Mouse (Mus musculus): ENCODE measurements around the gene Ap5m1. TPM values are rescaled to one million over a fixed set of nuclear protein-coding genes. Genes with fewer than 3 reads are reported as not detected.
"Not testable (repeated sequence)": the region's sequence is repeated elsewhere in the genome, so short reads cannot be mapped to it uniquely, and the experiment has no call there.

Gene Ap5m1
- polyA plus RNA-seq, 1 experiment from 2014 or later: 23.5 TPM

GRCm38 (mm10) chr14:49074361-49074760, 8.5 kb downstream of the Ap5m1 start:
- no peak for ATAC-seq (ENCODE audit: low FRiP score)
- peaks cover 4% of the 10 kb centered on the region; the same call in 1 of the 2 replicates for H3K4me1 ChIP-seq
- no peak overlapping the region for H3K4me3 ChIP-seq (replicated peaks)
- peaks cover 21% of the 10 kb centered on the region for H3K36me3 ChIP-seq
- H3K9me3 ChIP-seq (replicated peaks): no peaks in the 10 kb centered on the region
- no peaks in the 10 kb centered on the region for H3K27me3 ChIP-seq (replicated peaks)
- 80% methylated on average over 2 of the region's 2 CpGs for WGBS
- no peak overlapping the region for H3K9ac ChIP-seq (replicated peaks)
- no peak overlapping the region for H3K4me2 ChIP-seq
- no peak overlapping the region for H3K27ac ChIP-seq (replicated peaks)

GRCm38 (mm10) chr14:49078820-49079219, 12.9 kb downstream of the Ap5m1 start:
- Histone ChIP-seq H3K27ac (replicated peaks) (no peak overlapping the region), H3K9ac (replicated peaks) (no peak overlapping the region), H3K4me1 (no peaks in the 10 kb centered on the region), H3K4me2 (no peak overlapping the region), H3K9me3 (replicated peaks) (no peaks in the 10 kb centered on the region), H3K36me3 (peaks cover 27% of the 10 kb centered on the region), H3K27me3 (replicated peaks) (no peaks in the 10 kb centered on the region), H3K4me3 (replicated peaks) (no peak overlapping the region)
- no peak for ATAC-seq (ENCODE audit: low FRiP score)
- 93% methylated on average over 2 of the region's 2 CpGs for WGBS

- Histone ChIP-seq H3K9me3 (replicated peaks) (no peaks in the 10 kb centered on the region), H3K27ac (replicated peaks) (no peak overlapping the region), H3K4me2 (no peak overlapping the region), H3K4me1 (no peaks in the 10 kb centered on the region), H3K36me3 (peaks cover 21% of the 10 kb centered on the region), H3K4me3 (replicated peaks) (no peak overlapping the region), H3K9ac (replicated peaks) (no peak overlapping the region), H3K27me3 (replicated peaks) (no peaks in the 10 kb centered on the region)
- no peak for ATAC-seq (ENCODE audit: low FRiP score)
- WGBS: 81% methylated on average over 4 of the region's 4 CpGs
Observed at GRCm38 (mm10) chr14:49086522-49086921, 20.6 kb downstream of the Ap5m1 start.

GRCm38 (mm10) chr14:49088155-49089048, 22.5 kb downstream of the Ap5m1 start:
- Histone ChIP-seq H3K4me1 (no peaks in the 10 kb centered on the region), H3K27ac (replicated peaks) (no peak overlapping the region), H3K4me3 (replicated peaks) (no peak overlapping the region), H3K9ac (replicated peaks) (no peak overlapping the region), H3K9me3 (replicated peaks) (no peaks in the 10 kb centered on the region), H3K36me3 (peaks cover 16% of the 10 kb centered on the region), H3K27me3 (replicated peaks) (no peaks in the 10 kb centered on the region), H3K4me2 (no peak overlapping the region)
- WGBS: 36% methylated on average over 14 of the region's 14 CpGs
- ATAC-seq (ENCODE audit: low FRiP score): no peak

GRCm38 (mm10) chr14:49089461-49090058, 23.7 kb downstream of the Ap5m1 start:
- Histone ChIP-seq H3K27ac (replicated peaks) (no peak overlapping the region), H3K4me1 (no peaks in the 10 kb centered on the region), H3K4me2 (no peak overlapping the region), H3K27me3 (replicated peaks) (no peaks in the 10 kb centered on the region), H3K4me3 (replicated peaks) (no peak overlapping the region), H3K36me3 (peaks cover 10% of the 10 kb centered on the region), H3K9ac (replicated peaks) (no peak overlapping the region), H3K9me3 (replicated peaks) (no peaks in the 10 kb centered on the region)
- no peak for ATAC-seq (ENCODE audit: low FRiP score)
- WGBS: 13% methylated on average over 6 of the region's 6 CpGs

GRCm38 (mm10) chr14:49090102-49090501, 24.2 kb downstream of the Ap5m1 start:
- H3K4me2 ChIP-seq: no peak overlapping the region
- H3K27me3 ChIP-seq (replicated peaks): no peaks in the 10 kb centered on the region
- H3K9me3 ChIP-seq (replicated peaks): no peaks in the 10 kb centered on the region
- ATAC-seq (ENCODE audit: low FRiP score): no peak
- WGBS: 28% methylated on average over 5 of the region's 5 CpGs
- H3K4me1 ChIP-seq: no peaks in the 10 kb centered on the region
- no peak overlapping the region for H3K4me3 ChIP-seq (replicated peaks)
- no peak overlapping the region for H3K9ac ChIP-seq (replicated peaks)
- H3K27ac ChIP-seq (replicated peaks): no peak overlapping the region
- H3K36me3 ChIP-seq: peaks cover 10% of the 10 kb centered on the region

- Histone ChIP-seq H3K4me3 (replicated peaks) (no peak overlapping the region), H3K36me3 (peaks cover 7% of the 10 kb centered on the region), H3K27ac (replicated peaks) (no peak overlapping the region), H3K4me2 (no peak overlapping the region), H3K4me1 (no peaks in the 10 kb centered on the region), H3K9ac (replicated peaks) (no peak overlapping the region), H3K27me3 (replicated peaks) (no peaks in the 10 kb centered on the region), H3K9me3 (replicated peaks) (no peaks in the 10 kb centered on the region)
- no peak for ATAC-seq (ENCODE audit: low FRiP score)
- WGBS: 74% methylated on average over 4 of the region's 4 CpGs
Observed at GRCm38 (mm10) chr14:49091277-49091676, 25.4 kb downstream of the Ap5m1 start.

- H3K27me3 ChIP-seq (replicated peaks); H3K27ac ChIP-seq (replicated peaks); H3K4me1 ChIP-seq; H3K9me3 ChIP-seq (replicated peaks); H3K9ac ChIP-seq (replicated peaks); H3K4me2 ChIP-seq; H3K4me3 ChIP-seq (replicated peaks); H3K36me3 ChIP-seq; ATAC-seq (ENCODE audit: low FRiP score): not testable (repeated sequence)
- 53% methylated on average over 1 of the region's 1 CpGs for WGBS
Observed at GRCm38 (mm10) chr14:49091755-49092154, 25.9 kb downstream of the Ap5m1 start.

GRCm38 (mm10) chr14:49118381-49118780, 52.5 kb downstream of the Ap5m1 start:
- H3K4me3 ChIP-seq (replicated peaks): no peak overlapping the region
- ATAC-seq (ENCODE audit: low FRiP score): no peak
- H3K9ac ChIP-seq (replicated peaks): no peak overlapping the region
- H3K9me3 ChIP-seq (replicated peaks): no peaks in the 10 kb centered on the region
- no peaks in the 10 kb centered on the region for H3K4me1 ChIP-seq
- WGBS: 10% methylated on average over 7 of the region's 7 CpGs
- H3K4me2 ChIP-seq: no peak overlapping the region
- H3K27ac ChIP-seq (replicated peaks): no peak overlapping the region
- H3K36me3 ChIP-seq: no peaks in the 10 kb centered on the region
- H3K27me3 ChIP-seq (replicated peaks): no peaks in the 10 kb centered on the region

- WGBS: 64% methylated on average over 9 of the region's 9 CpGs
- Histone ChIP-seq H3K4me1 (no peaks in the 10 kb centered on the region), H3K36me3 (no peaks in the 10 kb centered on the region), H3K4me3 (replicated peaks) (no peak overlapping the region), H3K4me2 (no peak overlapping the region), H3K27me3 (replicated peaks) (no peaks in the 10 kb centered on the region), H3K9me3 (replicated peaks) (no peaks in the 10 kb centered on the region), H3K9ac (replicated peaks) (no peak overlapping the region), H3K27ac (replicated peaks) (no peak overlapping the region)
- ATAC-seq (ENCODE audit: low FRiP score): no peak
Observed at GRCm38 (mm10) chr14:49121723-49122122, 55.8 kb downstream of the Ap5m1 start.

- no peaks in the 10 kb centered on the region for H3K36me3 ChIP-seq
- H3K27me3 ChIP-seq (replicated peaks): no peaks in the 10 kb centered on the region
- no peak overlapping the region for H3K27ac ChIP-seq (replicated peaks)
- WGBS: 38% methylated on average over 23 of the region's 23 CpGs
- H3K4me2 ChIP-seq: peak overlapping the region; percentile 38
- H3K9ac ChIP-seq (replicated peaks): no peak overlapping the region
- ATAC-seq (ENCODE audit: low FRiP score): no peak
- no peaks in the 10 kb centered on the region for H3K9me3 ChIP-seq (replicated peaks)
- H3K4me3 ChIP-seq (replicated peaks): no peak overlapping the region
- peaks cover 8% of the 10 kb centered on the region for H3K4me1 ChIP-seq
Observed at GRCm38 (mm10) chr14:49127162-49127779, 61.4 kb downstream of the Ap5m1 start.

Measured in neural tube, embryonic 15.5 days (tissue).